Mouse (Mus musculus) neural tube, embryonic 13.5 days (tissue): Measurements from ENCODE around the gene Zfp981. TPM values are rescaled to one million over a fixed set of nuclear protein-coding genes. Genes with fewer than 3 reads are reported as not detected.
"Not testable (repeated sequence)": the region's sequence is repeated elsewhere in the genome, so short reads cannot be mapped to it uniquely, and the experiment has no call there.

Experiments
- ATAC-seq: fragments of 200-750 bp; cut with Nextera tagmentation; 2 replicates; pipeline ENCODE4 v1.8.0; 2017; ENCODE audit warnings: low read depth, mild to moderate bottlenecking, moderate TSS enrichment, moderate library complexity
- H3K27ac ChIP-seq: fragments of 300-500 bp; sonication (generic); replicated peaks from 2 replicates; pipeline ENCODE4 v1.5.1; 2015; ENCODE audit warnings: moderate library complexity, mild to moderate bottlenecking, inconsistent platforms
- H3K27me3 ChIP-seq: fragments of 300-500 bp; sonication (generic); 2 replicates; pipeline ENCODE4 v1.6.1; 2015; ENCODE audit warnings: mild to moderate bottlenecking, inconsistent platforms
- H3K36me3 ChIP-seq: fragments of 300-500 bp; sonication (generic); 2 replicates; pipeline ENCODE4 v1.6.1; 2015; ENCODE audit warnings: mild to moderate bottlenecking, inconsistent platforms
- H3K4me1 ChIP-seq: fragments of 300-500 bp; sonication (generic); replicated peaks from 2 replicates; pipeline ENCODE4 v1.6.1; 2015; ENCODE audit warnings: inconsistent platforms
- H3K4me2 ChIP-seq: fragments of 300-500 bp; sonication (generic); 2 replicates; pipeline ENCODE4 v1.6.1; 2015; ENCODE audit warnings: inconsistent platforms, mild to moderate bottlenecking, moderate library complexity
- H3K4me3 ChIP-seq: fragments of 300-500 bp; sonication (generic); 2 replicates; pipeline ENCODE4 v1.5.1; 2015; ENCODE audit warnings: mild to moderate bottlenecking, inconsistent platforms
- H3K9ac ChIP-seq: fragments of 300-500 bp; sonication (generic); 2 replicates; pipeline ENCODE4 v1.6.1; 2015; ENCODE audit warnings: moderate library complexity, mild to moderate bottlenecking, inconsistent platforms
- H3K9me3 ChIP-seq: fragments of 300-500 bp; sonication (generic); 2 replicates; pipeline ENCODE4 v1.6.1; 2016; ENCODE audit warnings: inconsistent platforms
- WGBS: fragments of 180-500 bp; shearing (Covaris S2); methylation state at CpG from one replicate; pipeline ENCODE4 v1.1.7; 2015; 5-methylcytosine and 5-hydroxymethylcytosine counted together
- polyA plus RNA-seq: library from polyadenylated mRNA; unstranded; fragments of >200 nt; fragmentation: Nextera tagmentation; extraction: Ambion mirVana; gene quantifications from 2 replicates; pipeline ENCODE4 v1.2.1, GENCODE M21; 2015

The Zfp981 gene
- polyA plus RNA-seq, 1 experiment from 2014 or later: 0.07 TPM

DNA sequence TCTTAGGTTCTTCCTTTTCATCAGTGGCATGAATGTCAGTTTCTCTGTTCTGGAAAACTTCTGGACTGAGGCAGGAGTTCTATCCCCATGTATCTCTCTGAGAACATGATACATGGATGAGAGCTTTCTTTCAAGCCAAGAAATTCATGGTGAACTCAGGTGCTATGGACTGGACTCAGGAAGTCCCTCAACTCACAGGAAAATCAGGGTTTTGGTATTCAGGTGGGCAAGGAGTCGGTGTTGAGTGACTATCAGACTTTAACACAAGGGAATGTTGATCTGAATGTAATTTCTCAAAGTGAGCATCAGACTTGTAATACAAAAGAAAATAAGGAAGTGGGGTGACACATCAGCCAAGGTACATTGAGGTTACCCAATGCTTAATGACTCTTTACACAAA, 9.8 kb upstream of the Zfp981 start:
- not testable (repeated sequence) for ATAC-seq

DNA sequence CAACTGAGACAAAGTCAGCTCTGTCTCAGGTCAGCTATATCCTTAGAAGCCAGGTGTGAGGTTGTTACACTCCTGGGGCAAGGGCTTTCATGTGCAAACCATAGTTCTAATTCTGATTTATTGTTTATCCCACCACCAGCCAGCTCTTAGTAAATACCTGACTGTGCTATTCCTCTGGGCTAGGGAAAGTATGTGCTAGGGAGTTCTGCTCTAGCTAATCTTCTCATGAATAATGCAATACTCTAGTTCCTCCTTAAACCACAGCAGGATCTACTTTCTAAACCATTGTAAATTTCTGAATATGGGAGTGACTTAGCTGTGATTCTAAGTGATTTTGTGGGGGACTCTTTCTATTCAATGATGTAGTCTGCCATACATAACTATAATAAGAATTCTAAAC, 9.4 kb upstream of the Zfp981 start:
- Histone ChIP-seq H3K27me3 (no peaks in the 10 kb centered on the region), H3K9ac (no peak overlapping the region), H3K27ac (no peak overlapping the region), H3K9me3 (peaks cover 67% of the 10 kb centered on the region), H3K4me1 (no peaks in the 10 kb centered on the region), H3K36me3 (no peaks in the 10 kb centered on the region), H3K4me2 (no peak overlapping the region), H3K4me3 (no peak overlapping the region)
- no peak for ATAC-seq

More for the DNA sequence above, 9.8 kb upstream of the Zfp981 start:
- H3K27ac ChIP-seq, H3K36me3 ChIP-seq, H3K4me2 ChIP-seq, H3K4me3 ChIP-seq, H3K27me3 ChIP-seq, H3K4me1 ChIP-seq, H3K9ac ChIP-seq: not testable (repeated sequence)
- WGBS: 89% methylated on average over 1 of the region's 1 CpGs
- peaks cover 63% of the 10 kb centered on the region for H3K9me3 ChIP-seq

DNA sequence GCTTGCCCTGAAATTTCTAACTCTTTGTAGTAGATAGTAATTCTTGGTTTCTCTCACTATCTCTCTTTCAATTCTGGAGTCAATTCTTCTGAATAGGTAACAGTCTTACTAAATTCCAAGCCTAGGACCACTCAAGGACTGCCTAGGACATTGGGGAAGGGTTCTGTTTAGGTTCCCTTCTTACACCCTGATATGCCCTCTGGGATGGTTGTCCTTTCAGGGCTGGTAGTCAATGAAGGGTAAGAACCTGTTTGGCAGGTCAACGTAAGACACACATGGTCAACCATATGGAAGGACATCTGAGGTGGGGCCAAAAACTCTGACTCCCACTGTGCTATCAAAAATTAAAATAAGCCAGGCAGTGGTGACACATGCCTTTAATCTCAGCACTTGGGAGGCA, 9.0 kb upstream of the Zfp981 start:
- H3K27ac ChIP-seq: no peak overlapping the region
- H3K4me2 ChIP-seq: no peak overlapping the region
- no peak overlapping the region for H3K9ac ChIP-seq
- H3K27me3 ChIP-seq: no peaks in the 10 kb centered on the region
- no peaks in the 10 kb centered on the region for H3K4me1 ChIP-seq
- no peak overlapping the region for H3K4me3 ChIP-seq
- H3K9me3 ChIP-seq: peaks cover 71% of the 10 kb centered on the region
- no peak; the same call in 1 of the 2 replicates for ATAC-seq
- 43% methylated on average over 1 of the region's 1 CpGs for WGBS
- H3K36me3 ChIP-seq: no peaks in the 10 kb centered on the region

DNA sequence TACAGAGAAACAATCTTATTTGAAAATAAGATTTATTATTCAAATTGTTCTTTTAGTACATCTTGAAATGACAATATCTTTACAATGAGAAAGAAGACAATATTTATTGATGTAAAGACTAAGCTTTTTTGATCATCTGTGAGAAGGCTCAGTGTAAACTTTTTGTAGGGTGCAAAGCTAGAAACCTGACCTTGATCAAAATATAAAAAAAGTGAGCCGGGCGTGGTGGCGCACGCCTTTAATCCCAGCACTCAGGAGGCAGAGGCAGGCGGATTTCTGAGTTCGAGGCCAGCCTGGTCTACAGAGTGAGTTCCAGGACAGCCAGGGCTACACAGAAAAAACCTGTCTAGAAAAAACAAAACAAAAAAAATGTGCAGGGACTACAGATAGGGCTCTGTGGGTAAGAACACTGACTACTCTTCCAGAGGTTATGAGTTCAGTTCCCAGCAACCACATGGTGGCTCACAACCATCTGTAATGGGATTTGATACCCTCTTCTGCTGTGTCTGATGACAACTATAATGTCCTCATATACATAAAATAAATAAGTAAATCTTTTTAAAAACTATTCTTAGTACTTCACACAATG, 8.4 kb upstream of the Zfp981 start:
- not testable (repeated sequence) for H3K27ac ChIP-seq, ATAC-seq, H3K36me3 ChIP-seq, H3K4me2 ChIP-seq, H3K27me3 ChIP-seq, H3K4me1 ChIP-seq, H3K4me3 ChIP-seq, H3K9ac ChIP-seq
- 88% methylated on average over 6 of the region's 6 CpGs for WGBS
- H3K9me3 ChIP-seq: peaks cover 73% of the 10 kb centered on the region

DNA sequence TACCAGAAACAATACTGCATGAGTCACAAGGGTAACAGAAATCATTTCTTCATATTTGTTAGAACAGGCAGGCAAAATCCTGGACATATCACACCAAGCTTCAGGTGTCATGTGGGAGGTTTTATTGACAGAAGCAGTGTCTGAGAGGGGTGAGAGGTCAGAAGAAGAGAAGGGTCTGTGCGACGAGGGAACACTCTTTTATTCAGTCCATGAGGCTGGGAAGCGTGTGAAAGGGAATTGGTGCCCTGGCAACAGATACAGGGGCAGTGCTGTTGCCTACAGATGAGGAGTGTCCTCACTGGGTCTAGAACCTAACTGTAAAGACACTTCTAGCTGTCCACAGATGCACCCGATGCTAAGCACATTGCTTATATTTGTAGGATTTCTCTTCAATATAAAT, 6.8 kb upstream of the Zfp981 start:
- H3K4me2 ChIP-seq: no peak overlapping the region
- no peaks in the 10 kb centered on the region for H3K4me1 ChIP-seq
- no peak overlapping the region for H3K27ac ChIP-seq
- H3K4me3 ChIP-seq: no peak overlapping the region
- no peaks in the 10 kb centered on the region for H3K27me3 ChIP-seq
- no peak overlapping the region for H3K9ac ChIP-seq
- ATAC-seq: no peak
- peaks cover 71% of the 10 kb centered on the region for H3K9me3 ChIP-seq
- no peaks in the 10 kb centered on the region for H3K36me3 ChIP-seq
- 67% methylated on average over 4 of the region's 4 CpGs for WGBS

DNA sequence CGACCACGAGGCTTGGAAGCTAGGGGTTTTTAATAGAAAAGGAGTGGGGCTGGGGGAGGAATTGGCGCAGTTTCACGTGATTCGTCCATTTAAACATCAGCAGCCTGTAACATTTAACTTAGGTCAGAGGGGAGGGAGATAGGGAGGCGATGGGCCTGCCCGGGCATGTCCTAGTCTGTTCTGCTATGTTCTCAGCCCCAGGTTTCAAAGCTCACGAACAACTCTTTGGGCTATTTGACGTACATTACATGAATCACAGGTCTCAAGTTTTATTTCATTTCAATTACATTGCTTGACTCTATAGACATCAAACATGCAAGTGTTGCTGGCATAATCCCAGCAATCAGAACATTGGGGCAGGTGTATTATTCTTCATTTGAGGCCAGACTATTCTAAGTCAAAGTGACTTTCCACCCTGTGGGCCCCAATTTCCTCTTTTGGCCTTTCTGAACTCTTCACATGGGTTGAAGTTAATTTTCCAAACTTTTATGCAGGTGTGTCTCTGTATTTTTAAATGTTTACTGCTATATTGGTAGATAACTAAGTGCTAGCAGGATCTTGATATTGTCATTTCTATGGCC, 4.0 kb upstream of the Zfp981 start:
- WGBS: 80% methylated on average over 9 of the region's 9 CpGs
- H3K4me3 ChIP-seq, H3K4me1 ChIP-seq, H3K36me3 ChIP-seq, H3K9ac ChIP-seq, H3K27ac ChIP-seq, H3K4me2 ChIP-seq, ATAC-seq, H3K27me3 ChIP-seq: not testable (repeated sequence)
- peaks cover 68% of the 10 kb centered on the region for H3K9me3 ChIP-seq

DNA sequence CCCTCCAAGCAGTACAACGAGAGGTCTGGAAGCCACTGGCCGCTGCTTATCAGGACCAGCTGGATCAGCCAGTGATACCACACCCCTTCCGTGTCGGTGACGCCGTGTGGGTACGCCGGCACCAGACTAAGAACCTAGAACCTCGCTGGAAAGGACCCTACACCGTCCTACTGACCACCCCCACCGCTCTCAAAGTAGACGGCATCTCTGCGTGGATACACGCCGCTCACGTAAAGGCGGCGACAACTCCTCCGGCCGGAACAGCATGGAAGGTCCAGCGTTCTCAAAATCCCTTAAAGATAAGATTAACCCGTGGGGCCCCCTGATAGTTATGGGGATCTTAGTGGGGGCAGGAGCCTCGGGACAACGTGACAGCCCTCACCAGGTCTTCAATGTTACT, 7.2 kb downstream of the Zfp981 start:
- H3K27ac ChIP-seq, H3K36me3 ChIP-seq, H3K4me2 ChIP-seq, H3K27me3 ChIP-seq, ATAC-seq, H3K9ac ChIP-seq, H3K4me1 ChIP-seq, H3K4me3 ChIP-seq: not testable (repeated sequence)
- 96% methylated on average over 22 of the region's 24 CpGs for WGBS
- peaks cover 25% of the 10 kb centered on the region for H3K9me3 ChIP-seq

DNA sequence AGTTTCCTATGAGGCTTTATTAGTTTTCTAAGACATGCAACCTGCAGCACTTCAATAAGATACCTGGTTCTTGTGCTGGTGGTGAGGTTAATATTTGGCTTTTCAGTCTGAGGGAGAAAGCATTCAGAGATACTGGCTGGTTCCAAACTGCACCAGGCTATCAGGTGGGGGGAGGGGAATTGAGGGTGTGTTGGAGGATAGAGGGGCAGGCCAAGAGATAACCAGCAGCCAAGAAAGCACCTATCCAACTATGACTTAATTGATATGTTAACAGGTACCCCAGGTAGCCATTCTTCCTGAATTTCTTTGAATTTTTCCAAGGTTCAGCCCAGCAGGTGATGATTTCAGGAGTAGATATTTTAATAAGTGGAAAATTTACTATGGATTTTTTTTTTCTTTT, 10.0 kb downstream of the Zfp981 start:
- H3K9ac ChIP-seq, H3K4me3 ChIP-seq, H3K4me2 ChIP-seq, H3K27me3 ChIP-seq, H3K4me1 ChIP-seq, ATAC-seq, H3K36me3 ChIP-seq, H3K27ac ChIP-seq: not testable (repeated sequence)
- peaks cover 48% of the 10 kb centered on the region for H3K9me3 ChIP-seq

DNA sequence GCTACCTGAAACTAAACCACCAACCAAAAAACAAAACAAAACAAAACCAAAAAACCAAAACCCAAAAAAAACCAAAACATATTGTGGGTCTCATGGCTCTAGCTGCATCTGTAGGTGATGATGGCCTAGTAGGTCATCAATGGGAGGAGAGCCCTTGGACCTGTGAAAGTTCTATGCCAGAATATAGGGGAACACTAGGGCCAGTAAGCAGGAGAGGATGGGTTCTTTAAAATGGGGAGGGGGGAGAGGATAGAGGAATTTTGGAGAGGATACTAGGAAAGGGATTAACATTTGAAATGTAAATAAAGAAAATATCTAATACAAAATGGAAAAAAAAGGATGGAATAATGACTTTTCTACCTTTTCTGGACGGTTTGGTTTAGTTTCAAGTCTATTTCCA, 14.6 kb downstream of the Zfp981 start:
- Histone ChIP-seq H3K4me1 (no peaks in the 10 kb centered on the region), H3K36me3 (no peaks in the 10 kb centered on the region), H3K27ac (no peak overlapping the region), H3K4me2 (no peak overlapping the region), H3K4me3 (no peak overlapping the region), H3K27me3 (no peaks in the 10 kb centered on the region), H3K9ac (no peak overlapping the region), H3K9me3 (peaks cover 78% of the 10 kb centered on the region)
- 68% methylated on average over 1 of the region's 1 CpGs for WGBS
- ATAC-seq: no peak

DNA sequence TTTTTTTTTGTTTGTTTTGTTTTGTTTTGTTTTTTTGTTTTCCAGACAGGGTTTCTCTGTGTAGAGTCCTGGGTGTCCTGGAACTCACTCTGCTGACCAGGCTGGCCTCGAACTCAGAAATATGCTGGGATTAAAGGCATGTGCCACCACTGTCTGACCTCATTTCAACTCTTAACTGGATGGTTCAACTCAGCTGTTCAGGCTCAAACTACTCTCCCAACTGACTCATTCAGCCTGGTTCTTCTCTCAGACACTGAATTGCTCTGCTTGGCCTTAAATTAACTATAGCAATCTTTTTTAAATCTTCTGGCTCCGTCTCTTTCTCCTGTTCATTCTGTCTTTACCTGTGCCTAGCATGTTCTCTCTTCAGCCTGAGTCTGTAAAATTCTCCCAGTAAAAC, 15.3 kb downstream of the Zfp981 start:
- not testable (repeated sequence) for H3K4me2 ChIP-seq, H3K36me3 ChIP-seq, H3K27ac ChIP-seq, ATAC-seq, H3K4me3 ChIP-seq, H3K4me1 ChIP-seq, H3K27me3 ChIP-seq, H3K9ac ChIP-seq
- peaks cover 81% of the 10 kb centered on the region for H3K9me3 ChIP-seq
- WGBS: 69% methylated on average over 2 of the region's 2 CpGs

DNA sequence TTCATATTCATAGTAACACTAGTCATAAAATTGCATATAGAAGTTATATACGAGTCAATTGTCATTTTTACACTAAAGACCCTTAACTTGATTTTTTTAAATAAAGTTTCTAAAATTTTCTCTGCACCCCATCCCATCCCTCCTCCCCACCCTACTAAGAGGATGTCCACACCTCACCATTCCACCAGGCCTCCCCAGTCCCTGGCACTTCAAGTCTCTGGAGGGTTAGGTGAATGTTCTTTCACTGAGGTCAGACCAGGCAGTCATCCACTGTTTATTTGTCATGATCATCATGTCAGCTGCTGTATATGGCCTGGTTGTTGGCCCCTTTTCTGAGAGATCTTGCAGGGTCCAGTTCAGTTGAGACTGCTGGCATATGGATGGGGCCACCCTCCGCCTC, 18.9 kb downstream of the Zfp981 start:
- no peak overlapping the region for H3K4me2 ChIP-seq
- no peaks in the 10 kb centered on the region for H3K4me1 ChIP-seq
- H3K9ac ChIP-seq: no peak overlapping the region
- no peaks in the 10 kb centered on the region for H3K27me3 ChIP-seq
- no peaks in the 10 kb centered on the region for H3K36me3 ChIP-seq
- no peak overlapping the region for H3K27ac ChIP-seq
- H3K9me3 ChIP-seq: peaks cover 82% of the 10 kb centered on the region
- 91% methylated on average over 2 of the region's 2 CpGs for WGBS
- ATAC-seq: no peak
- H3K4me3 ChIP-seq: no peak overlapping the region

DNA sequence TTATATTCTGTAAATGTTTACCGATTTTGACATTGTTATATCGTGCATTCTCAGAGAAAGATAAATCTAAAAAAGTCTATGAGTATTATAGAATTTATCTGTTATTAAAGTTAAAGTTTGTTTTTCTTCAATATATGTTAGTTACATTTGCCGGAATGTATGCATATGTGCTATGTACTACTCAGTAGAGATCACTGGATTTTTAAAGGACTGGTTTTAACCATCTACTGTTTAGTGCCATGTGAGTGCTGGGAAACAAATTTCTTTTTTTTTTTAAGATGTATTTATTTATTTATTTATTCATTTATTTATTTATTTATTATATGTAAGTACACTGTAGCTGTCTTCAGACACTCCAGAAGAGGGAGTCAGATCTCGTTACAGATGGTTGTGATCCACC, 32.7 kb downstream of the Zfp981 start:
- Histone ChIP-seq H3K4me1 (no peaks in the 10 kb centered on the region), H3K27ac (no peak overlapping the region), H3K36me3 (no peaks in the 10 kb centered on the region), H3K9me3 (peaks cover 78% of the 10 kb centered on the region), H3K4me3 (no peak overlapping the region), H3K9ac (no peak overlapping the region), H3K27me3 (no peaks in the 10 kb centered on the region), H3K4me2 (no peak overlapping the region)
- no peak for ATAC-seq
- 87% methylated on average over 4 of the region's 4 CpGs for WGBS

DNA sequence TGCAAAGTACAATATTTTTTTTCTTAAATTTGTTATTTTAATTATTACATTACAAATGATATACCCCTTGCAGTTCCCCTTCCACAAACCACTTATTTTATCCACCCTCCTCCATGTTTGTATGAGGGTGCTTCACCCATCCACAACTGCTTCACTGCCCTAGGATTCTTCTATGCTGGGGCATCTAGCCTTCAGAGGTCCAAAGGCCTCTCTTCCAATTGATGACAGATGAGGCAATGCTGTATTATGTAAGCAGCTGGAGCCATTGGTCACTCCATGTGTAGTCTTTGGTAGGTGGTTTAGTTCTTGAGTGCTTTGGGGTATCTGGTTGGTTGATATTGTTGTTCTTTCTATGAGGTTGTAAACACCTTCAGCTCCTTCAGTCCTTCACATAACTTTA, 34.1 kb downstream of the Zfp981 start:
- Histone ChIP-seq H3K9ac (no peak overlapping the region), H3K4me2 (no peak overlapping the region), H3K36me3 (no peaks in the 10 kb centered on the region), H3K9me3 (peaks cover 78% of the 10 kb centered on the region), H3K27me3 (no peaks in the 10 kb centered on the region), H3K4me3 (no peak overlapping the region), H3K4me1 (no peaks in the 10 kb centered on the region), H3K27ac (no peak overlapping the region)
- ATAC-seq: no peak
